Mouse (Mus musculus) forebrain, postnatal 0 days (tissue): ENCODE measurements at regions not wholly inside any gene's neighbourhood (a gene's known extent, or its start where the extent isn't known, plus 50 kb on each side); places are given as distances from the start of the nearest gene placed in this dataset.

Source experiments
- ATAC-seq: fragments of 200-750 bp; cut with Nextera tagmentation; 2 replicates; pipeline ENCODE4 v1.8.0; 2017; ENCODE audit warnings: mild to moderate bottlenecking, moderate library complexity
- DNase-seq: peaks from one replicate; pipeline ENCODE4 v3.0.0-alpha.2; 2015
- H3K27ac ChIP-seq: fragments of 300-500 bp; sonication (generic); 2 replicates; pipeline ENCODE4 v1.5.1; 2014; ENCODE audit warnings: low read depth, mild to moderate bottlenecking, antibody characterized with exemption, low read length, moderate library complexity, mixed read lengths
- H3K27me3 ChIP-seq: fragments of 300-500 bp; sonication (generic); 2 replicates; pipeline ENCODE4 v1.6.1; 2014; ENCODE audit warnings: mild to moderate bottlenecking, low read length, mixed read lengths; ENCODE audit not compliant: insufficient read depth
- H3K36me3 ChIP-seq: fragments of 300-500 bp; sonication (generic); 2 replicates; pipeline ENCODE4 v1.6.1; 2014; ENCODE audit warnings: mild to moderate bottlenecking, moderate library complexity; ENCODE audit not compliant: insufficient read depth
- H3K4me1 ChIP-seq: fragments of 300-500 bp; sonication (generic); 2 replicates; pipeline ENCODE4 v1.6.1; 2014; ENCODE audit warnings: antibody characterized with exemption; ENCODE audit not compliant: insufficient read depth
- H3K4me2 ChIP-seq: fragments of 300-500 bp; sonication (generic); 2 replicates; pipeline ENCODE4 v1.6.1; 2014; ENCODE audit warnings: low read depth, mild to moderate bottlenecking, moderate library complexity
- H3K4me3 ChIP-seq: fragments of 300-500 bp; sonication (generic); 2 replicates; pipeline ENCODE4 v1.5.1; 2014; ENCODE audit warnings: low read depth, low read length, mixed read lengths
- H3K9ac ChIP-seq: fragments of 300-500 bp; sonication (generic); 2 replicates; pipeline ENCODE4 v1.6.1; 2014; ENCODE audit warnings: mild to moderate bottlenecking
- H3K9me3 ChIP-seq: fragments of 300-500 bp; sonication (generic); 2 replicates; pipeline ENCODE4 v1.6.1; 2016; ENCODE audit warnings: low read length
- CTCF ChIP-seq: sonication (generic); IDR thresholded peaks from 2 replicates; pipeline ENCODE4 v1.5.1; 2016; ENCODE audit warnings: antibody characterized with exemption, control low read depth, low read depth
- WGBS: fragments of 180-500 bp; shearing (Covaris S2); extraction: QIAGEN DNeasy Blood & Tissue Kit; methylation state at CpG from one replicate; pipeline ENCODE4 v1.1.7; 2014; 5-methylcytosine and 5-hydroxymethylcytosine counted together

GRCm38 (mm10) chr14:81957234-81957633, 1973.4 kb downstream of the Olfm4 start:
- Histone ChIP-seq H3K4me3 (no peak overlapping the region), H3K9ac (no peak overlapping the region)
- peak; percentile 64 for ATAC-seq

GRCm38 (mm10) chr14:81987806-81988205, 2003.9 kb downstream of the Olfm4 start:
- H3K9me3 ChIP-seq: no peaks in the 10 kb centered on the region

More at GRCm38 (mm10) chr14:81957234-81957633, 1973.4 kb downstream of the Olfm4 start:
- Histone ChIP-seq H3K27ac (no peak overlapping the region), H3K36me3 (no peaks in the 10 kb centered on the region), H3K27me3 (no peaks in the 10 kb centered on the region), H3K4me2 (no peak overlapping the region), H3K4me1 (no peaks in the 10 kb centered on the region), H3K9me3 (no peaks in the 10 kb centered on the region)
- TF ChIP-seq CTCF: no peak
- DNase-seq: peak; percentile 27

GRCm38 (mm10) chr14:81988396-81988795, 2004.5 kb downstream of the Olfm4 start:
- H3K27me3 ChIP-seq: no peaks in the 10 kb centered on the region
- H3K9ac ChIP-seq: no peak overlapping the region
- no peaks in the 10 kb centered on the region for H3K36me3 ChIP-seq
- no peaks in the 10 kb centered on the region for H3K4me1 ChIP-seq
- no peak overlapping the region for H3K27ac ChIP-seq
- H3K4me3 ChIP-seq: no peak overlapping the region
- TF ChIP-seq CTCF: no peak
- H3K4me2 ChIP-seq: no peak overlapping the region
- WGBS: 87% methylated on average over 3 of the region's 3 CpGs
- DNase-seq (no peak), ATAC-seq (no peak)
- H3K9me3 ChIP-seq: no peaks in the 10 kb centered on the region

More at GRCm38 (mm10) chr14:81987806-81988205, 2003.9 kb downstream of the Olfm4 start:
- H3K9ac ChIP-seq: no peak overlapping the region
- DNase-seq (no peak), ATAC-seq (no peak)
- H3K4me1 ChIP-seq: no peaks in the 10 kb centered on the region
- H3K27me3 ChIP-seq: no peaks in the 10 kb centered on the region
- H3K27ac ChIP-seq: no peak overlapping the region
- no peaks in the 10 kb centered on the region for H3K36me3 ChIP-seq
- 86% methylated on average over 4 of the region's 4 CpGs for WGBS
- no peak overlapping the region for H3K4me3 ChIP-seq
- no peak for TF ChIP-seq CTCF
- no peak overlapping the region for H3K4me2 ChIP-seq

GRCm38 (mm10) chr14:82002790-82003189, 2018.9 kb downstream of the Olfm4 start:
- 33% methylated on average over 3 of the region's 3 CpGs for WGBS
- Histone ChIP-seq H3K27me3 (no peaks in the 10 kb centered on the region), H3K27ac (no peak overlapping the region), H3K4me3 (no peak overlapping the region), H3K36me3 (no peaks in the 10 kb centered on the region), H3K4me2 (no peak overlapping the region), H3K4me1 (no peaks in the 10 kb centered on the region), H3K9ac (no peak overlapping the region), H3K9me3 (no peaks in the 10 kb centered on the region)
- ATAC-seq: no peak
- no peak for TF ChIP-seq CTCF
- no peak for DNase-seq

- no peak for TF ChIP-seq CTCF
- no peaks in the 10 kb centered on the region for H3K4me1 ChIP-seq
- H3K9me3 ChIP-seq: no peaks in the 10 kb centered on the region
- DNase-seq: no peak
- no peak overlapping the region for H3K4me3 ChIP-seq
- no peak for ATAC-seq
- H3K36me3 ChIP-seq: no peaks in the 10 kb centered on the region
- 84% methylated on average over 1 of the region's 1 CpGs for WGBS
- no peaks in the 10 kb centered on the region for H3K27me3 ChIP-seq
- no peak overlapping the region for H3K4me2 ChIP-seq
- H3K9ac ChIP-seq: no peak overlapping the region
- H3K27ac ChIP-seq: no peak overlapping the region
These were observed 2030.8 kb downstream of the Olfm4 start for GRCm38 (mm10) chr14:82014726-82015125.
